Mouse (Mus musculus) gastrocnemius, adult 18-20 months (tissue): Measurements from ENCODE around the gene Mfsd4a. TPM values are rescaled to one million over a fixed set of nuclear protein-coding genes. Genes with fewer than 3 reads are reported as not detected.

ENCODE experiments used
- DNase-seq: peaks from one replicate; pipeline ENCODE4 v3.0.0; 2021; ENCODE audit warnings: low spot score
- long read RNA-seq, 2 experiments: library from polyadenylated mRNA; stranded (forward); transcript quantifications; one replicate each; pipeline ENCODE4 v2.0.0; 2021
- total RNA-seq, 2 experiments: library from RNA; stranded (reverse); gene quantifications; 2 replicates each; pipeline ENCODE4 v1.2.3; 2021

The Mfsd4a gene
- total RNA-seq: 10 to 100 TPM; 12.1 to 14.6 TPM
- long read RNA-seq, experiment 1, transcript Mfsd4a-207 (10 exons, 1,957 nt): major isoform, 23 of 67 reads
- long read RNA-seq, experiment 1, partial matches to known transcripts: 5 of 67 reads
- long read RNA-seq, experiment 1, other reads (novel, unspliced or antisense): 37 of 67 reads
- long read RNA-seq, experiment 2, partial matches to known transcripts: 1 of 45 reads
- long read RNA-seq, experiment 2, other reads (novel, unspliced or antisense): 40 of 45 reads

DNA sequence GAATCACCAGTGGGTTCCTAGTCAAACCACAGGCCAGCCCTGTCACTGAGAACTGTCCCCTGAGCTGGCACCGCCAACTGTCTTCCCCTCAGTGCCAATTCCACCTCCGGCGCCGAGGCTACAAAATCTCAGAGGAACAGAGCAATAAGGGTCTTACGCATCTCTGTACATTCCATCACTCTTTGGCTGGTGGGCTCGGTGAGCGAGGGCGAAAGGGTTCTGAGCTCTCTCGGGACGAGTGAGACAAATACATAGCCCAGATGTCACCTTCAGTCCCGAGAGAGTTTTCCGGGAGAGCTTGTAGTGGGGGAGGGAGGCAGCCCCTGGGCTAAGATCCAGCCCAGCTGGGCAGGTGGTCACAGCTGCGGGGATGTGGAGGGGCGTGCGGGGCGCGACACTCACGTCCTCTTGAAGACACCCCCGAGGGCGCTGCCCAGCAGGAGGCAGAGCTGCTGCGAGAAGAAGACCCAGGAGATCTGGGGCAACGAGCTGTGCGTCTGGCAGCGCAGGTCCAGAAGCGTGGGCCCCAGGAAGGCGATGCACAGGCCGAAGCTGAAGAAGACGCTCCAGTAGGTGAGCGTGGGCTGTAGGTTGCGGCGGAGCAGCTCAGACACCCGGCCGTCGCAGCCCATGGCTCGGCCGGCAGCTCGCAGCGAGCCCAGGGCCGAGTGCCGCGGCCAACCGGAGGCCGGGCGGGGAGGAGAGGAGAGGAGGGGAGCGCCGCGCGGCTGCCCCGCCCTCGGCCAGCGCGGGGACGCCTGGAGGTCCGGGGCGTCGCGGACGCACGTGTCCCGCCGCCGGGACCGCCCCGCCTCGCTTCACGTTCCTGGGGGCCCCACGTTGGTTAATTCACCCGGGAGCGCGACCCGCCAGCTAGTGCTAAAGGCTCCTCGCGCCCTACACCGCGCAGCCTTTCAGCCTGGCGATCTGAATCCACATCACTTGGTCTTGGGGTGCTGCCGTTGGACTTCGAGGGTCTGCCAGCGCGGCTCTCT is at the start of gene Mfsd4a:
Gene Mfsd4a, minus strand, starts transcription at position 802 of the 995 bp plus-strand sequence.
- peak; percentile 22 for DNase-seq

GRCm38 (mm10) chr1:132116606-132117005 is 48.7 kb upstream of the Mfsd4a start:
- DNase-seq: peak; percentile 61

GRCm38 (mm10) chr1:132113098-132113497 is 45.2 kb upstream of the Mfsd4a start:
- no peak for DNase-seq

GRCm38 (mm10) chr1:132112426-132112825 is 44.6 kb upstream of the Mfsd4a start:
- DNase-seq: no peak

DNA sequence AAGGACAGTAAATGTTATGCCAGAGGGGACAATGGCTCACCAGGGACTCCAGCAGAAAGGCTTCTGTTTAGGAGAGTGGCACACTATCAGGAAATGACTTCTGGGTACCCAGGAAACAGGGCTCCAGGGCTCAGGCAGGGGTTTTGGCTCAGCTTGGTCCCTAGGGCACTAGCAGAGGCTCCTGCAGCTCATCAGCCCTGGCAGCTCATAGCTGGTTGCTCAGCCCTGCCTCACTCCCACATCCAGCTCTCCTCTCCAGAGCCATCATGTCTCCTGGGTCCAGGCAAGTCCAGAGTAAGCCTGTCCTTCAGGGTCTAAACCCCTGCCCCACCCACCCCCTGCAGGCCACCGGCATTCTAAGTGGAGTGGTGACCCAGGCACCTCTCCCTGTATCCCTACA is 43.5 kb upstream of the Mfsd4a start:
- no peak for DNase-seq

- DNase-seq: no peak
Observed at GRCm38 (mm10) chr1:132109368-132109767, 41.5 kb upstream of the Mfsd4a start.

GRCm38 (mm10) chr1:132104353-132104752 is 36.5 kb upstream of the Mfsd4a start:
- DNase-seq: no peak

GRCm38 (mm10) chr1:132101953-132102697 is 34.3 kb upstream of the Mfsd4a start:
- DNase-seq: no peak

- DNase-seq: no peak
Observed at GRCm38 (mm10) chr1:132099775-132100174, 31.9 kb upstream of the Mfsd4a start.

DNA sequence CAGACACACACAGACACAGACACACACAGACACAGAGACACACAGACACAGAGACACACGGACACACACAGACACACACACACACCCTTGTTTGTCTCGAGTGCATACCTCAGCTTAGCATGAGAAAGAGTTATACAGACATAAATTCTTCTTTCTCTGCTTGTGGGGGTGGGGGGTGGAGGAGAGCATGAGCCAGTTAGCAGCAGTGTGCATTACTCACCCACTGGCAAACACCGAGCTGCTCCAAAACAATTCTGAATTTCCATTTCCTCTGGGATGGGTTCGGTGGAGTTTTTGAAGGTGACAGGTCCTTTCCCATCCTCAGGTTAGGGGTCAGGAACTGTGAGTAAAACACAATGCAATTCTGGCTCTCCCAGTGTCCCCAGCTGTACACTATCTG is 31.2 kb upstream of the Mfsd4a start:
- no peak for DNase-seq

DNA sequence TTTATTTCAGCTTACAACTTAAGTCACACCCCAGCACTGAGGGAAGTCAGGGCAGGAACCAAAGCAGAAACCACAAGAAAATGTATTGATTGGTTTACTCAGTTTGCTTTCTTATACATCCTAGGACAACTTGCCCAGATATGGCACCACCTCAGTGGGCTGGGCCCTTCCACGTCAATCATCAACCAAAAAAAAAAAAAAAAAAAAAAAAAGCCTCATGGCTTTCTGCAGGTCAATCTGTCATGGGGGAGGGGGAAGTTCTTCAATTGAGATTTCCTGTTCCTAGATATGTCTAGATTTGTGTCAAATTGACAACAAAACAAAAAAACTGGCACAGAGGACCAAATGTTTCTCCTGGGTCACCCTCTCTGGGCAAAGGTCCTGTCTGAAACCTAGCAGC is 30.2 kb upstream of the Mfsd4a start:
- DNase-seq: no peak

DNA sequence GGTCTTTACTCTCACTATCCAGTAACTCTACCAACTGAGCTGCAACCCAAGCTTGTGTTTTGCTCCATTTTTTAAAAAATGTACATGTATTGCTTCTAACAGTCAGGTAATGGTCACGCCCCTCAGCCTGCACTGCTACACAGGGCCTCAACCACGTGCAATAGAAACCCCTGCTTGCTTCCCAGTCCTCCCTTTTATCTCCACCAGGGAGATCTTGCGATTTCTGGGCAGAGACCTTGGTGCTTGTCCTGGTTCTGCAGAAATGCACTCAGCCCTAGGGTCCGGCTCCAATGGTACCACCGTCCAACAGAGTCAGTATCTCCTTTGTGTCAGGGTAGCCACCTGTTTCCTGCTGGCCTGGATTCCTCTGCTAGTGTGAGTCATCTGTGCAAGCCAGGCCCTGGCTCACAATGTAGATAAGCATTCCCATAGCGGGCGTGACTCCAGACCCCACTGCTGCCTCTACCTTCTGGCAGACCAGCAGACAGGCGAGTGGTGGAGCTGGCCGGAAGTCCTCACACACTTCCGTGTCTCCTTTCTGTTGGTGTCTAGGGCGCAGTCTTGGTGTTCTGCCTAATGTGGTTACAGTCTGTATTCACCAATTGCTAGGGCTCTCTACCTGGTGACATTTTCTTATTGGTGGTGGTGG is 27.6 kb upstream of the Mfsd4a start:
- peak; percentile 7 for DNase-seq

DNA sequence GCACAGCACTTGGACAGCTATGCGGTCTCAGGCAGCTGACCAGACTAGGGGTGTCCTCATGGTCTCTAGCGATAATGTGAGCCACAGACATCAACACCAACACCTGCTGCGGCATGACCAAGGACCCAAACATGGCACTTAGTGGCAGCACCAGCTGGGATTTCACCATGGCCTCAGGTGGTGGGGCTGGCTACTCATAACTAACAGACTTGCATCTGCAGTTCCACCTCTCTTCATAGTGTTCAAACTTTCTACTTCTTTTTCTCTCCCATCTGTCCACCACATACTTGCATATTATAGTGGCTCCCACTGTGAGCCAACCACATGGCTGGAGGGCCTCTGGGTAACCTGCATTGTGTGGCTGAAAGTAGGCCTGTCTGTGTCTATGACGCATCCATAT is 25.4 kb upstream of the Mfsd4a start:
- no peak for DNase-seq

- DNase-seq: no peak
Observed at GRCm38 (mm10) chr1:132090266-132090665, 22.4 kb upstream of the Mfsd4a start.

GRCm38 (mm10) chr1:132089767-132090166 is 21.9 kb upstream of the Mfsd4a start:
- DNase-seq: no peak

- DNase-seq: no peak
Observed at GRCm38 (mm10) chr1:132088181-132088671, 20.4 kb upstream of the Mfsd4a start.

- no peak for DNase-seq
Observed at GRCm38 (mm10) chr1:132085181-132086049, 17.6 kb upstream of the Mfsd4a start.

DNA sequence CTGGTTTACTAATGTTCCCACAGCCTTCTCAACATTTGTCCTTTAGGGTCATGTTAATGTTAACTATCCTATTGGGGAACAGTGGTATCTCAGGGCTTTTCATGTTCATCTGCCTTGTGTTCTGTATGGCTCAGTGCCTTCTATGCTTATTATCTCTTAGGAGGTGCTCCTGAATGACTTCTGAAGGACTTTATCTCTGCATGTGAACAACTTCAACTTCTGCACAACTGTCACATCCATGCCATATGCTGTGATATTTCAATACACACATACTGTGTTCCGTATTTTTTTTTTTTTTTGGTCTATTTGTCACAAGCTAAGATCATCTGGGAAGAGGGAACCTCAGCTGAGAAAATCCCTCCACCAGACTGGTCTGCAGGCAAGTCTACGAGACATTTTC is 10.6 kb upstream of the Mfsd4a start:
- no peak for DNase-seq

GRCm38 (mm10) chr1:132075576-132075975 is 7.7 kb upstream of the Mfsd4a start:
- DNase-seq: no peak

GRCm38 (mm10) chr1:132070659-132071058 is 2.8 kb upstream of the Mfsd4a start:
- DNase-seq: no peak
